Mouse (Mus musculus) limb, embryonic 10.5 days (tissue): ENCODE measurements at regions not wholly inside any gene's neighbourhood (a gene's known extent, or its start where the extent isn't known, plus 50 kb on each side); places are given as distances from the start of the nearest gene placed in this dataset. TPM values are rescaled to one million over a fixed set of nuclear protein-coding genes. Genes with fewer than 3 reads are reported as not detected.

Experiments used
- microRNA-seq: library from miRNA; unstranded; fragments of <30 nt; microRNA quantifications from one replicate; pipeline ENCODE4, GENCODE M21; 2017

Small RNA genes lying in the stretch of these regions (microRNA-seq; reads per million reads assigned to microRNA genes)
- not detected for gene Gm44497
